Mouse (Mus musculus): ENCODE data around the gene Rrp9.
"Not testable (repeated sequence)": the region's sequence is repeated elsewhere in the genome, so short reads cannot be mapped to it uniquely, and the experiment has no call there.

Gene Rrp9

DNA sequence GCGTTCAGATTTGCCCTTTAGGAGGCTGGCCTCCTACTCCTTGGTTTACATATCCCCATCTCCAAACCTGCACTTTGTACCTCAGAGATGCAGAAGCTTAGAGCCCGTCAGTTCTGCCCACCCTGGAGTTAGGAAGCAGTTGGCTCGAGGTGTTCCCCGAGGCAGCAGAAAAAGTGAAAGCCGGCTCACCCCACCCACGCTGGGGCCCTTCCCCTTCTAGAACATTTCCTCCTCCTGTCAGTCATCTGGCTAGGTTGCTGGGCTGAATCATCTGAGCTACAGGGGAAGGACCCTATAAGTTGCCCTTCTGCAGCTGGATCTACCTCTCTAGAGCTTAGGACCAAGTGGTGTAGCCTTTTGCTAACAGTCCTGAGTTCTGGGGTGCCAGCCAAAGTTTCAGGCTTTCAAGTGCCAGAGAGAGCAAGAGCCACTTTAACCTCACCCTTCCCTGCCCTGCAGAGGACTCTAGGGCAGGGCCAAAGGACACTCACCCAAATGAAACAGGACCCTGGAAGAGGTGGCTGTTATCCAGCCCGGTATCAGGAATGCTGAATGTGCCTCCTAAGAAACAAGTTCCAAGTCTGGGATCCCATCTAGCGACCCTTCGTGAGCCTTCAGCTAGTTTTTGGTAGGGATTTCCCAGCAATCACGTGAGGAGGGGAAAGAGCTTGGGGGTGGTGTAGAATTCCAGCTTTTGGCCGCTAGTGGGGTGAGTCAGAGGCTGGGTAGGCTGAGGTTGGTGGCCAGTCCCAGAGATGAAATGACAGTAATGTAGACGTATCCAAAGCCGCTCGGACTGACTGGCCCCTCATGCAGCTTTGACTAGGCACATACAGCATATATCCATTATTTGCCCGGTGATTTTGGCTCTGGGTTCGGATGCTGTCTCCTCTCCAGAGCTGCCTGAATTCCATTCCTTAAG is 500 bp downstream of the Rrp9 start:
- peak; percentile 46 for DNase-seq

DNA sequence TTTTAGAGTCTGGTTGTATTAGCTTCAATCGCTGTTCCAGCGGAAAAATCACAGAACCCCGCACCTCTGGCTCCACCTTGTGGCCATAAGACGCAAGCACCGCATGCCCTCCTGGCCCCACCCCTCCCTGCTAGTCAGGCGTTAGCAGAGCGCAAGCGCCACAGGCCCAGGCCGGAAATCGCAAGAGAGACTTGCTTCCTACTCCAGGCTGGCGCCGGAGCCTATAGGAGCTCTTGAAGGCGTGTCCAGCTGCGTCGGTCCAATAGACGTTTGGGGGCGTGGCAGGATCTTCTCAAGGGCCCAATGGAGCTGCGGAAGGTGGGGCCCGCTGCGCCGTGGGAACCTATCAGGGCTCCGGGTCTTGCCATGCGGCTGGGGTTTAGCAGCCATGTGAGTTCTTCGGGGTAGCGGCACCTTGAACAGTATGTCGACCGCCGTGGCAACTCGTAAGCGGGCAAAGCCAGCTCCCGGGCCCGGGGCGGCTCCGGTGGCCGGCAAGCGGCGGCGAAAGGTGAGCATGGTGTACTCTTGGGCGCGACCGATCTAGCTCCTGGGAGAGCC is 1.2 kb downstream of the Rrp9 start, which contains the start of gene Parp3:
Gene Parp3 (minus strand): TSS at position 26 of the 561 bp plus-strand sequence.
- DNase-seq, result peak; percentile 100

DNA sequence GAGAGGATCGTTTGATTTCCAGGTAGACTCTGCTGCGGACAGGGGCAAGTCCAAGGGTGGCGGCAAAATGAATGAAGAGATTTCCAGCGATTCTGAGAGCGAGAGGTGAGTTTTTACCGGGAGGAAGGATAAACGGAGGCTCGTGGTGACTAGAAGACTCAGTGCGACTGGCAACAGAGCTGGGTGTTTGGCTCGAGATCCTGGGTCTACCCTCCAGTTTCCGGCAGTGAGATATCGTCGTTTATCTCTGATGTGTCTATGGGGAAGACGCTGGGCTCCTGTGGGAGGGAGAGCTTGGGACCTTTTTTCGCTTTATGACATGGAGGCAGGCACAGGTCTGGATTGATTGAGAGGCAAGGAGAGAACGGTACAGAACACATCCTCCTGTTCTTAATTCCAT is 1.9 kb downstream of the Rrp9 start:
- no peak for DNase-seq

DNA sequence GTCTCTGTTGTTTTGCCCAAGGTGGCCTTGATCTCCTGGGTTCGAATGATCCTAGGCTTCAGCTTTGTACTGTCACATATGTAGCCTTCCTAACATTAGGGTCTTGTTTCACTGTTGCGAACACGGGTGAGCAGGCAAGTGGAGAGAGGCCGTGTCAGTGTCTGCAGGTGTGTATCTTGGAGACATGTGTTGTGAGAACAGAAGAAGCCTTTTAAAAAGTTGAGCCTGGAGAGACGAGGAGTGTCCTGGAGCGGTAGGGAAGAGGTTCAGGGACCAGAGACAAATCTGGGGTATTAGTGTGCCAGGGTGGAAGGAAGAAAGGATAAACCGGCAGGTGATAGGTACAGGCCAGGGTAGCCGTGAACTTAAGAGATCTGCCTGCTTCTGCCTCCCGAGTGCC is 2.3 kb downstream of the Rrp9 start:
- DNase-seq, result no peak

DNA sequence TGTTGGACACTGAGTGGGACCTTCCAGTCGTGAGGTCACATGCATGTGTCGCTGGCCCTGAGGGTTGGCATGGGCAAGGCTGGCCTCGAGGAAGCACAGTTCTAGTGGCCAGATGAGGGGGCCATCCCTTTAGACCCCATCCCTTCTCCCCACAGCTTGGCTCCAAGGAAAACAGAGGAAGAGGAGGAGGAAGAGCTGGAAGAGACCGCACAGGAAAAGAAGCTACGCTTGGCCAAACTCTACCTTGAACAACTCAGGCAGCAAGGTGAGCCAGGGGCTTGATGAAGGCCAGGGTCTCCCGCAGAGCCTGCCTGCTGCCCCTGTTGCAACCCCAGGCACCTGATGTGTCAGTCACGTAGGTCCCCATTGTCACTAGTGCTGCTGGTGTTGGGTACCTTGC is 4.8 kb downstream of the Rrp9 start:
- no peak for DNase-seq

DNA sequence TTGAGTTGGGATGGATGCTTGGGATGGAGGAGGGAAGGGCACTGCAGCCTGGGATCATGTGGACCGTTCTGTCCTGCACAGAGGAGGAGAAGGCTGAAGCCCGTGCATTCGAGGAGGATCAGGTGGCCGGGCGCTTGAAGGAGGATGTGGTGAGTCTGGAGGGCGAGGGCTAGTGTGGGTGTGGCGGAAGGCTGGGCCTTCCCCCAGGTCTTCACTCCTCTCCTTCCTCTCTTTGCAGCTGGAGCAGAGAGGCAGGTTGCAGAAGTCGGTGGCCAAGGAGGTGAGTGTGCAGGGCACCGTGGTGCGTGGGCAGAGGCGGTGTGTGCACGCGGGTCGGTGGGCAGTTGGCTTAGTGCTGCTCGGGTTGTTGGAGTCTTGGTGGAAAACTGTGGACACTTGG is 5.3 kb downstream of the Rrp9 start:
- DNase-seq, result no peak

DNA sequence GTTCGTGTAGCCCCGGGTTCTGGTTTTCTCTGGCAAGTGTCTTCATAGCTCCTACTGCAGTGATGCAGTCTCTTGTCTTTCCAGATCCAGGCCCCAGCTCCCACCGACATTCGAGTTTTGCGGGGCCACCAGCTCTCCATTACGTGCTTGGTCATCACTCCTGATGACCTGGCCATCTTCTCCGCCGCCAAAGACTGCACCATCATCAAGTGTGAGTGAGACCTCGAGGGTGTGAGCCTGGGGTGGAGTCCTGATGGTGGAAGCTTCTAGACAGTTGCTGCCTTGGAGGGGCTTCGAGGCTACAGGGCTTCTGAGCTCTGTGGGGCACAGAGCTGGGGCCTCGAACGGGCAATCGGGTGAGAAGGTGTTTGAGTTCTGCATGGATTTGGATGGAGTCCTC is 5.9 kb downstream of the Rrp9 start:
- DNase-seq, result no peak

DNA sequence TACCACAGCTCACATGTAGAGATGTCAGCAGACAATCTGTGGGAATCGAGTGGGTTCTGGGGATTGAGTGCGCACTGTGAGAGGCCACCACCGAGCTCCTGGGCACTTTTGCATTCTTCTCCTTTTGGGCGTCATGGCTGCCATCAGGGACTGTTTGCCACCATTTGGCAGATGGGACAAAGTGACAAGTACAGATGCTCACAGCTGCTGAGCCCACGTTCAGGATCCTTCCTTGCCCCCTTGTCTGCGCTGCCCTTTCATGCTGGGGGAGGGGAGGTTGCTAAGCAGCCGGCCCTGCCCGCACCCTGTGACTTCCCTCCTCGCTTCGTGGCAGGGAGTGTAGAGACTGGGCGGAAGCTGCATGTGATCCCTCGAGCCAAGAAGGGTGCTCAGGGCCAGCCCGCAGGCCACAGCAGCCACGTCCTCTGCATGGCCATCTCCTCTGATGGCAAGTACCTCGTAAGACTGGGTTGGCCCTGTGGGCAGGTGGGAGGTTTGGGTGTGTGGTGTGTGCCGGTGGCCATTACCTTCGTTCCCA is 6.9 kb downstream of the Rrp9 start:
- DNase-seq, result no peak

DNA sequence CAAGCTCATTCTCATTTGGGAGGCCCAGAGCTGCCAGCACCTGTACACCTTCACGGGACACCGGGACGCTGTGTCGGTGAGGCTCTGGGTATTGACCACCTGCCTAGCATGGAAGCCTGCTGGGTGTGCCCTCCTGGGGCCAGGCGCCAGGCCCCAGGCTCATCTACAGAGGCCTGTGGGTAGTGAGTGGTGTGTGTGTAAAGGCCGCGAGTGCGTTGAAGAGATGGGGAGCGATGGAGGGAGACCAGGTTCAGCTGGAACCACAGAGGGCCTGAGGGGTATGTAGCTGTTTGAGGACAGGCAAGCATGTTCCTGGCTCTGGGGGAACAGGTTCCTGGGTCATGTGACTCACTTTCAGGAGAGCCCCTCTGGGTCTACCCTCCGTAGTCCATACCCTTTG is 7.4 kb downstream of the Rrp9 start:
- DNase-seq, result no peak

DNA sequence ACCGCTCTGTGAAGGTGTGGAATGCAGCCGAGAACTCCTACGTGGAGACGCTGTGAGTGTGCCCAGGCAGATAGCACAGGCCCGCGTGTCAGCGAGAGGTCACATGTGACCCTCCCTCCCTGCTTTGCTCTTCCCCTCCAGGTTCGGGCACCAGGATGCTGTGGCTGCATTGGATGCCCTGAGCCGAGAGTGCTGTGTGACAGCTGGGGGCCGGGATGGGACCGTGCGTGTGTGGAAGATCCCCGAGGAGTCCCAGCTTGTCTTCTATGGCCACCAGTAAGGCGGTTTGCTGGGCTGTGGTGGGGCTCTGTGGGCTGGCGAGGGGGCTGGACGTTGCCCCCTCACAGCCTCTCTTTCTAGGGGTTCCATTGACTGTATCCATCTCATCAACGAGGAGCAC is 7.8 kb downstream of the Rrp9 start:
- no peak for DNase-seq

DNA sequence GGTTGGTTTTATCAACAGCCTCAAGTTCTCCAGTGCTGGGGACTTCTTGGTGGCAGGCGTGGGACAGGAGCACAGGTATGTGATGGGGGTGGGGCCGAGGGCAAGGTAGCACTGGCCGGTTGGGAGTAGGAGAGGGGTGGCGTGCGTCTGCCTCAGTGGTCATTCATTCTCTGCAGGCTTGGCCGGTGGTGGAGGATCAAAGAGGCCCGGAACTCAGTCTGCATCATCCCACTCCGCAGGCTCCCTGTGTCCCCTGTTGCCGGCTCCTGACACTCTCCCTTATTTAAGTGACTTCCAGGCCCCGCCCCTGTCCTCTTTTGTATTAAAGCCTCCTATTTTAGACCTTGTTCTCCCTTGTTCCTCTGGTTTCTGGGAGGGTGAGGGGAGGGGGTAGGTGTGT is 9.3 kb downstream of the Rrp9 start:
- DNase-seq, result no peak

DNA sequence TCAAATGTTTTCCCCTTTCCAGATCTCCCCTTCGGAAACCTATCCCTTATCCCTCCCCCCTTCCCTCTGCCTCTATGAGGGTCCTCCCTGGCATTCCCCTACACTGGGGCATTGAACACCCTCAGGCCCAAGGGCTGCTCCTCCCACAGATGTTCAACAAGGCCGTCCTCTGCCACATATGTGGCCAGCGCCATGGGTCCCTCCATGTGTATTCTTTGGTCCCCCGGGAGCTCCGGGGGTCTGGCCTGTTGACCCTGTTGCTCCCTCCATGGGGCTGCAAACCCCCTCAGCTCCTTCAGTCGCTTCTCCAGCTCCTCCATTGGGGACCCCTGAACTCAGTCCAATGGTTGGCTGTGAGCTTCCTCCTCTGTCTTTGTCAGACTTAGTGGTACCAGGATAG is 11.8 kb downstream of the Rrp9 start:
- DNase-seq, result not testable (repeated sequence)

DNA sequence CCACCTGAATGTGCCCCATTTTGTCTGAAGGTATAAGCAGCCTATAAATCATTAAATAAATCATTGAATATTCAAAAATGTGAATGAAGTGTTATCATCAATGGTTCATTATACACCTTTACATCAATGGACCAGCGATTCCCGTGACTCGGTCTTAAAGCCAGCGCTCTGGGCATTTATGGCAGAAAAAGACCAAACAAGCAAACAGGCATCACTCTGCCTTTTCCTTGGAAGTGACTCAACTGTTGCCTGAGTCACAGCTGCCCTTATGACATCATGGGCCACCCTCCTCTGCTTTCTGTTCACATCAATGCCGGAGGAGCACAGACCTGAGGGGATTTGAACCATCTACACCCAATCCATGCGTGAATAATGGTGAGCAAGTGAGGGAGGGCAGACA is 23.9 kb downstream of the Rrp9 start, which contains the start of gene Iqcf1:
Gene Iqcf1 (plus strand): TSS at position 301 of the 400 bp plus-strand sequence.
- DNase-seq, result no peak

DNA sequence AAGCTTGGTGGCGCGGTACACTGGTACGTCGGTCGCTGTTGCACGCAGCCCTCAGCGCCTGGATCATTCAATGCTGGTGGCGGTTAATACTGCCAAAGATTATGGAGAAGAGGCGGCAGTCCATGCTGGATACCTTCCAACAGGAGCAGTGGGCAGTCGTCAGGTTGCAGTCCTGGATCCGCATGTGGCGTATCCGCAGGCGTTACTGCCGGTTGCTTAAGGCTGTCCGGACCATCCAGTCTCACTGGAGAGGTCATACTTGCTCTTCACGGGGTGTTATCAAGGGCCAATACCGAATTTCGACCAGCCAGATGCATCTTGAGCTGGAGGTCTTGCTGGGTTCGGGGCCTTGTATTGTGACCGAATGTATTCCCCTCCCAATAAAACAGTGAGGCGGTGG is 26.1 kb downstream of the Rrp9 start:
- DNase-seq, result no peak

DNA sequence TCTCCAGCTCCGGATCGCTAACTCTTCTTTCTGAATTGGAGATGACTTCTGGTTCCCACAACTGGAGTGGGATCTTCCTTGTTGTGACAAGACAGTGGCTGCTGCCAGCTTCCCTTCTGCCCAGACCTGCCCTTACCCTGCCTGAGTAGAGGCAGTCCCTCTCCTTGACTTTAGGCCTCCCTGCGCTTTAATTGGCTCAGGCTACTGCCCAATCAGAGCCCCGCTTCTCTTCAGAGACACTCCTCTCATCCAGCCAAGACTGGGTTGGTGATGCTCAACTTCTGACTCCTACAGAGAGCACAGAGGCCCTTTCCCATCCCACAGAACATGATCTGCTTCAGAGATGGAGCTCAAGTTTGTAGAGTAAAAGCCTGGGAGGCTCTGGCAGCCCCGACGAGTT is 28.5 kb downstream of the Rrp9 start:
- no peak for DNase-seq

DNA sequence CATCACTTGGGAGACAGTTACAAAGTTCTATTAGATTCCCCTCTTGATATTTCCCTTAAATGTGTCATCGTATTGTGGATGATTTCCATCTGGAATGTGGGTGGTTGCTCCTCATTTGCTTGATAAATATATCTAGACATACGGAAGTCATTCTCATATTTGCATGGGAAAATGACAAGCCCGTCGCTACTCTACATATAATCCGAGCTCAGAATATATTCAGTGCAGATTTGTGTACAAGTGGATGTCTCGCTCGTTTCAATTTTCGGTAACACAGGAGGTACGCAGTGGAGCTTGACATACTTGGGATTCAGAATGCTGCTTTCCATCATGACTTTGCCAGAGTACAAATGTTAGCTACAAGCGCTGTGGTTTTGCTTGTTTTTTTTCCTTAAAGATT is 33.6 kb downstream of the Rrp9 start:
- peak; percentile 11 for DNase-seq

DNA sequence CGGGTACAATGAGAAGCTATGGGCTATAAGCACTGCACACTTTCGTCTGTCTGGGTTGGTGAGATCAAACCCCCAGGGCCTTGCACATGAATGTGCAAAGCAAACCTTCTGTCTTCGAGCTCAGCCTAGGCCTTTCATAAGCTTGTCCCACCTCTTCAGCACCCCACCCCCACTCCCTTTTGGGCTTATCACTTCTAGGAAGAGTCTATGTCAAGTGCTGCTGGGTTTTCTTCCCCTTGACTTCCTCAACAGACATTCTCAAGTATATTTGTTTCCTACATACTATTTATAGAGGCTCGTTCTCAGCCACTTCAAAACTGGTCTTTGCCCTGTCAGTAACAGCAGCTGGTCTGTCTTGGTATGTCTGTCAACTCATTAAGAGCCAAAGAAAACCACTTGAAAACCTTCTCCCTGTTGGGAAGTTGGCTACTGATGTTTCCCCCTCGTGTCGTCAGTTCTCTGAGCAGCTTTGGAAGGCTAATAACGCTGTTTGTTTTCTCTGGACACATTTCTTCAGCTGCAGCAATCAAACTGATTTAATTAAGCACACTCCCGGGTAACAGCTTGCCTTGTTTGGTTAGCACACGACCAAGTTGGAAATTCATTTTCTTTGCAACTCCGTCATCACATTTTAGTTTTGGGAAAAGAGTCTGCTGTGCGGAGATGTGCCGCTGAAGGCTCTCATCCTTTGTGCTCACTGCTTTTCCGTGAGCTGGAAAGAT is 37.1 kb downstream of the Rrp9 start:
- DNase-seq, result no peak

DNA sequence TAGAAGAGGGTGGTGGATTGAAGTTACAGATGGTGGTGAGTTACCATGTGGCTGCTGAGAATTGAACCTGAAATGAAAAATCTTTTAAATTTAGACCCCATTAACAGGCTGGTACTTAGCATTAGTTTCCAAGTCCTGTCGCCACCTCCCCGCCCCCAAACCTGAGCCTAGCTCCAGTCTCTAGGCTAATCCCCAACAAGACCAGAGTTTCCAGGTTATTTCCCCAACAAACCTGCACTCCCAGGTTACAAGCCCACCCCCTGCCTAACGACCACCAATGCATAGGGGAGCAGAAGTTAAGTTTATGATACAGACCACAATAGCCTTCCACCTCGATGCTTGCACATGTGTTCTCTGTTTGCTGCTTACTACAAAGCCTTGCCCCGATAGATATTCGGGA is 37.8 kb downstream of the Rrp9 start:
- no peak for DNase-seq

DNA sequence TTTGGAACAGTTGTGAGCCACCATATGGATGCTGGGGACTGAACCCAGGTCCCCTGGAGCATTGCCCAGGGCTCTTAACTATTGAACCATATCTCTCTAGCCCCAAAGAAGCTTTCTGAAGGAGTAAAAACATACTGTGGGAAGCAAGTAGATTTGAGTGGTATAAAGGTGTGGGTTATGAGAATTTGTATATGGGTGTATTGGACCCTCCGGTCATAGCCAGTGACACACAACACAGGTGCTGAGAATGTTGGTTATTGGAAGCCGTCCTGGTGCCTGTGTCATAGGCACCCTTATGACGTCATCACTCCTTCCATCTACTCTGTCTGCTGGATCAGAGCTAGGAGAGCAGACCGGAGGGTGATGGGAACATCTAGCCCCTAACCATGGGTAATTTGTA is 38.5 kb downstream of the Rrp9 start, which contains the start of gene Iqcf5:
Gene Iqcf5 (plus strand): TSS at position 301 of the 400 bp plus-strand sequence.
- DNase-seq, result no peak

DNA sequence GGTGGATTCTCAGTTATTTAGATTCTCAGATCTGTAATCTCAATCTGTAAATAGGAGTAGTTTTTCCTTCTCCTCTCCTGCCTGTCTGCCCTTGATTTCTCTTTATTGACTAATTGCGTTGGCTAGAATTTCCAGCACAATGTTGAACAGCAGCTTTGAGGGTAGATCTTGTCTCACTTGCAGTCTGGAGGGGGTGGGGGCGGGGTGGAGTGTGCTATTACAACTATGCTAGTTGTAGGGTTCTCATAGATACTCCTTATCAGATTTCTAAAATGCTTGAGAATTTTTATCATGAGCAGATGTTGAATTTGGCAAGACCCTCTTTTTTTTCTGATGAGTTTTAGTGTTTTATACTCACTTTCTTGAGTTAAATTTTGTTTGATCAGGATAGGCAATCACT is 43.7 kb downstream of the Rrp9 start:
- DNase-seq, result no peak

DNA sequence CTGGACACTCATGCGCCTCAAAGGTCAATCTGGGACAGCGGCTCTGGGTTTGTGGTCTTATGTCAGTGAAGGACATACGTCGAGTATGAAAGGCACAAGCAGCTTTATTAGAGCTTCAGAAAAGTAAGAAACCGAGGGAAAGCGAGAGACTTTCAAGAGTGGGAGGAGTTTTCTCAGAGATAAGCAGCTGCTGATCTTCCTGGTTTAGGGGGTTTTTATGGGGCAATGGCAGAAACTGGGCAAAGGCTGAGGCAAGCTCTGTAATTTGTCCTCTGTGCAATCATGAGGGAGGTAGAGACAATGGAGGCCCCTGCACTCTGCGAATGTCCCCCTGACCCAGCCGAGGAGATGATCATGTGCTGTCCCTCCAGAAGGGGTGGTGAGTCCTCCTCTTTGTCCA is 44.1 kb downstream of the Rrp9 start:
- DNase-seq, result no peak

DNA sequence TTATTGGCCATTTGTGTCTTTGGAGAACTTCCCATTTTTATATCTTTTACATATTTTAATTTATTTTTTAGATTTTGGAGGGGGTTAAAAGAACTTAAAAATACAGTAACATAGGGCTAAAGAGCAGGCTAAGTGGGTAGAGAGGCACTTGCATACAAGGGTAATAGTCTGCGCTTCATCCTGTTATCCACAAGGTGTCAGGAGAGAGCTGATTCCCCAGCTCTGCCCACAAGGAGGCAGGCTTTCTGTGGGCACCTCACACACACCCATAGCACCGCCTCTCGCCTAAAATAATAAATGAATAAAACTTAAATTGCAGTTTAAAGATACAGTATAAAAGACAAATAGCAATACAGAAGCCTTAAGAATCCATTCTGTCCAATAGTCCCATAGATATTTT is 56.1 kb downstream of the Rrp9 start:
- peak; percentile 39 for DNase-seq

DNA sequence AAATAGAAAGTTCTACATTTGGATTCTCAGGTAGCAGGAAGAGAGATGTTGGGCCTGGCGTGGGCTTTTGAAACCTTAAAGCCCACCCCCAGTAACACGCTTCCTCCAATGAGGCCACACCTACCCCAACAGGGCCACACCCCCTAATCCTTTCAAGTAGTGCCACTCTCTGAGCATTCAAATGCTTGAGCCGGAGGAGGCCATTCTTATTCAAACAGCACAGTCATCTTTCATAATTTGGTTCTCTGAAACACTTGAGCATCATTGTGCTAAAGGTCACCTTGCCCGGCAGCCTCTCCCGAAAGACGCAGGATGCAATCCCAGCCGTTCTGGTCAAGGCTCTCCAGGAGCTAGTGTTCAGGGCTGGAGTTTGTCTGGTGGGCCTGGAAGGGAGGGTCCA is 58.5 kb downstream of the Rrp9 start:
- DNase-seq, result no peak
